17 mouse cellular contexts compared by ENCODE assay signal in the genomic region with DNA sequence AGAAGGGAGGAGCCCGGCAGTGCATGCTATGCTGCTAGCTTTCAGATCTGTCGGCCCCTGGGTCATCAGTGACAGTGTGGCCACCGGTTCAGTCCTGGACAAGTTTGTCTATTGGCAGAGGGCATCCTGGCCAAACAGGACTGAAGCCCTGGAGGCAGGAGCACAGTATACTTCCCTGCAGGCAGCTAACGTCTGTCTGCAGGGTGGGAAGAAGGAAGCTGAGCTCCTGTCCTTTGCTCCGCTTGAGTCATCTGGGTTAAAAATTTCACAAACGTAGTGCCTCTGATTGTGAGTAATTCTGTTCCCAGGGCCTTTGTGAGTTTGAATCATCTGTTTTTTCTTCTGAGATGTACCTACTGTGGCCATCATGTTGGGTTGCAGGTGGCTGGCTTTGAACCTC. TPM values are rescaled to one million over a fixed set of nuclear protein-coding genes. Genes with fewer than 3 reads are reported as not detected.
DNase-seq lines count a peak whose midpoint lies in the region; ATAC-seq lines count a peak whose summit lies in the region.
"Had no signal": no experiment of that assay in that cellular context is flagged by ENCODE, and none has a peak within 500 bp of the region (broad histone marks: within the 10 kb centered on the region; RNA-seq: fewer than 3 reads in every experiment).

No protein-coding gene starts in this region.

- peaks cover 57% of the 10 kb centered on the region for H3K4me1 ChIP-seq in heart, embryonic 10.5 days
- peaks cover 16% of the 10 kb centered on the region for H3K4me1 ChIP-seq in limb, embryonic 13.5 days
- peaks cover 16% of the 10 kb centered on the region for H3K4me1 ChIP-seq in limb, embryonic 10.5 days
- peaks cover 4% of the 10 kb centered on the region; the same call in 1 of the 2 replicates for H3K4me1 ChIP-seq in embryonic facial prominence, embryonic 14.5 days (ENCODE audit: control insufficient read depth, insufficient read depth, low read length)
- H3K4me1 ChIP-seq in stomach, embryonic 16.5 days (ENCODE audit: control insufficient read depth, insufficient read depth, low read length): peaks cover 28% of the 10 kb centered on the region
- peaks cover 10% of the 10 kb centered on the region for H3K4me1 ChIP-seq in hindbrain, embryonic 14.5 days (replicated peaks; ENCODE audit: control insufficient read depth, insufficient read depth, low read length)

- ATAC-seq in limb, embryonic 13.5 days (ENCODE audit: low FRiP score, low read depth): no peak
- no peak for ATAC-seq in embryonic facial prominence, embryonic 14.5 days (ENCODE audit: low read depth)
- ATAC-seq in stomach, embryonic 16.5 days (ENCODE audit: insufficient read depth, low FRiP score): no peak
- no peak for ATAC-seq in megakaryocyte progenitor cell, adult 5-6 weeks (replicated peaks; ENCODE audit: poor library complexity)
- ATAC-seq in hindbrain, embryonic 14.5 days (ENCODE audit: low FRiP score): no peak

- H3K9me3 ChIP-seq in heart, embryonic 10.5 days: no peaks in the 10 kb centered on the region
- H3K9me3 ChIP-seq in limb, embryonic 13.5 days: no peaks in the 10 kb centered on the region
- H3K9me3 ChIP-seq in limb, embryonic 10.5 days (replicated peaks): no peaks in the 10 kb centered on the region
- no peaks in the 10 kb centered on the region for H3K9me3 ChIP-seq in embryonic facial prominence, embryonic 14.5 days (ENCODE audit: control insufficient read depth, low read length)
- H3K9me3 ChIP-seq in stomach, embryonic 16.5 days (replicated peaks; ENCODE audit: control insufficient read depth, low read length): no peaks in the 10 kb centered on the region
- no peaks in the 10 kb centered on the region for H3K9me3 ChIP-seq in hindbrain, embryonic 14.5 days (ENCODE audit: control insufficient read depth, low read length)
- H3K9me3 ChIP-seq: limb, embryonic 15.5 days; midbrain, embryonic 12.5 days had no signal

- peak overlapping the region; percentile 89 for H3K27ac ChIP-seq in heart, embryonic 10.5 days
- H3K27ac ChIP-seq in limb, embryonic 13.5 days: no peak overlapping the region
- H3K27ac ChIP-seq in limb, embryonic 10.5 days: no peak overlapping the region
- H3K27ac ChIP-seq in embryonic facial prominence, embryonic 14.5 days (replicated peaks; ENCODE audit: low read depth, low read length): peak overlapping the region; percentile 65
- peak overlapping the region; percentile 73 for H3K27ac ChIP-seq in stomach, embryonic 16.5 days (ENCODE audit: low read length)
- H3K27ac ChIP-seq in hindbrain, embryonic 14.5 days: no peak overlapping the region
- H3K27ac ChIP-seq: limb, embryonic 15.5 days; midbrain, embryonic 12.5 days had no signal

- H3K36me3 ChIP-seq in heart, embryonic 10.5 days: peaks cover 18% of the 10 kb centered on the region
- H3K36me3 ChIP-seq in limb, embryonic 13.5 days: peaks cover 12% of the 10 kb centered on the region
- H3K36me3 ChIP-seq in limb, embryonic 10.5 days: peaks cover 22% of the 10 kb centered on the region
- H3K36me3 ChIP-seq in embryonic facial prominence, embryonic 14.5 days (ENCODE audit: control insufficient read depth, insufficient read depth, low read length): peaks cover 16% of the 10 kb centered on the region; the same call in 1 of the 2 replicates
- no peaks in the 10 kb centered on the region for H3K36me3 ChIP-seq in stomach, embryonic 16.5 days (ENCODE audit: control insufficient read depth, insufficient read depth, low read length)
- H3K36me3 ChIP-seq in hindbrain, embryonic 14.5 days (replicated peaks; ENCODE audit: control insufficient read depth, insufficient read depth): peaks cover 17% of the 10 kb centered on the region

- intact Hi-C loops in heart, postnatal 14 days (cut with DNase I): loop anchor here (5.0 kb wide), 2 partner anchors 67 to 102 kb away; partner anchors contain the start of gene Brwd1

- DNase-seq in heart, embryonic 10.5 days (ENCODE audit: low spot score): peak; percentile 77
- DNase-seq in heart, postnatal 14 days: no peak
- no peak for DNase-seq in limb, embryonic 10.5 days (ENCODE audit: low spot score)
- DNase-seq in embryonic facial prominence, embryonic 14.5 days (ENCODE audit: low spot score): no peak
- no peak for DNase-seq in hindbrain, embryonic 14.5 days (ENCODE audit: low spot score)
- DNase-seq: cerebellum, adult 9-11 months; kidney, postnatal 14 days; layer of hippocampus, postnatal 36 days; retina, postnatal 1 day; thymus, postnatal 36 days had no signal

- H3K4me3 ChIP-seq in heart, embryonic 10.5 days: peak overlapping the region; percentile 28
- no peak overlapping the region for H3K4me3 ChIP-seq in limb, embryonic 13.5 days
- no peak overlapping the region for H3K4me3 ChIP-seq in limb, embryonic 10.5 days
- no peak overlapping the region for H3K4me3 ChIP-seq in embryonic facial prominence, embryonic 14.5 days (ENCODE audit: low read depth, low read length)
- no peak overlapping the region for H3K4me3 ChIP-seq in stomach, embryonic 16.5 days (replicated peaks; ENCODE audit: low read length)
- no peak overlapping the region for H3K4me3 ChIP-seq in hindbrain, embryonic 14.5 days (replicated peaks; ENCODE audit: low read length)
- H3K4me3 ChIP-seq: limb, embryonic 15.5 days; midbrain, embryonic 12.5 days had no signal

- WGBS in heart, embryonic 10.5 days: 43% methylated on average over 6 of the region's 6 CpGs
- WGBS in limb, embryonic 13.5 days: 80% methylated on average over 6 of the region's 6 CpGs
- WGBS in limb, embryonic 10.5 days: 81% methylated on average over 6 of the region's 6 CpGs
- WGBS in embryonic facial prominence, embryonic 14.5 days: 61% methylated on average over 6 of the region's 6 CpGs
- WGBS in stomach, embryonic 16.5 days: 52% methylated on average over 6 of the region's 6 CpGs
- WGBS in hindbrain, embryonic 14.5 days: 75% methylated on average over 6 of the region's 6 CpGs

- H3K27me3 ChIP-seq in heart, embryonic 10.5 days (ENCODE audit: insufficient read depth, poor library complexity, severe bottlenecking): no peaks in the 10 kb centered on the region
- no peaks in the 10 kb centered on the region for H3K27me3 ChIP-seq in limb, embryonic 13.5 days
- no peaks in the 10 kb centered on the region for H3K27me3 ChIP-seq in limb, embryonic 10.5 days (ENCODE audit: low read depth, poor library complexity, severe bottlenecking)
- H3K27me3 ChIP-seq in embryonic facial prominence, embryonic 14.5 days (replicated peaks; ENCODE audit: control insufficient read depth, insufficient read depth, low read length): no peaks in the 10 kb centered on the region
- no peaks in the 10 kb centered on the region for H3K27me3 ChIP-seq in stomach, embryonic 16.5 days (ENCODE audit: control insufficient read depth, insufficient read depth, low read length)
- no peaks in the 10 kb centered on the region for H3K27me3 ChIP-seq in hindbrain, embryonic 14.5 days (ENCODE audit: control insufficient read depth, insufficient read depth, low read length)
- H3K27me3 ChIP-seq: CH12.LX; limb, embryonic 15.5 days; midbrain, embryonic 12.5 days had no signal

- H3K4me2 ChIP-seq in limb, embryonic 13.5 days (replicated peaks): no peak overlapping the region
- no peak overlapping the region for H3K4me2 ChIP-seq in embryonic facial prominence, embryonic 14.5 days (ENCODE audit: low read depth, low read length)
- H3K4me2 ChIP-seq in stomach, embryonic 16.5 days (ENCODE audit: low read depth, low read length): no peak overlapping the region
- H3K4me2 ChIP-seq in hindbrain, embryonic 14.5 days (replicated peaks): no peak overlapping the region
- H3K4me2 ChIP-seq: limb, embryonic 15.5 days; midbrain, embryonic 12.5 days had no signal

- 0 out of 2 replicates have a peak overlapping the region, but pooled peaks have one; percentile 19 for H3K9ac ChIP-seq in limb, embryonic 13.5 days
- H3K9ac ChIP-seq in embryonic facial prominence, embryonic 14.5 days (ENCODE audit: low read depth, low read length): no peak overlapping the region
- H3K9ac ChIP-seq in stomach, embryonic 16.5 days (ENCODE audit: low read length): 0 out of 2 replicates have a peak overlapping the region, but pooled peaks have one; percentile 13
- H3K9ac ChIP-seq in hindbrain, embryonic 14.5 days: no peak overlapping the region
- H3K9ac ChIP-seq: limb, embryonic 15.5 days; midbrain, embryonic 12.5 days had no signal

RNA-seq across cellular contexts. Expression of gene Wrb, which starts 3.6 kb away (rescaled TPM):
- 94.3 and 111 TPM in 2 replicates for polyA plus RNA-seq in heart, embryonic 10.5 days (2016; fragmentation: Nextera tagmentation; extraction: Ambion mirVana)
- total RNA-seq in heart, postnatal 14 days (2021): 10 to 100 TPM; 12.6 to 14.4 TPM
- polyA plus RNA-seq in limb, embryonic 13.5 days (2015; fragmentation: Nextera tagmentation; extraction: Ambion mirVana): 64.3 and 65.8 TPM in 2 replicates
- 78.2 and 79.6 TPM in 2 replicates for polyA plus RNA-seq in limb, embryonic 10.5 days (2016; fragmentation: Nextera tagmentation; extraction: Ambion mirVana)
- 61.3 and 63.0 TPM in 2 replicates for polyA plus RNA-seq in embryonic facial prominence, embryonic 14.5 days (2014; fragmentation: Nextera tagmentation; extraction: Ambion mirVana)
- polyA plus RNA-seq in stomach, embryonic 16.5 days (2015; fragmentation: Nextera tagmentation; extraction: Ambion mirVana): 55.4 and 63.1 TPM in 2 replicates
- total RNA-seq in megakaryocyte progenitor cell, adult 5-6 weeks (2015): 10.5 and 13.3 TPM in 2 replicates
- total RNA-seq in megakaryocyte progenitor cell, adult 5-6 weeks (2017): 16.2 and 20.1 TPM in 2 replicates
- 214 and 242 TPM in 2 replicates for polyA plus RNA-seq in hindbrain, embryonic 14.5 days (2014; fragmentation: Nextera tagmentation; extraction: Ambion mirVana)

RNA-seq across cellular contexts. Expression of gene Hmgn1, which starts 21.3 kb away (rescaled TPM):
- 554 and 714 TPM in 2 replicates for polyA plus RNA-seq in heart, embryonic 10.5 days (2016; fragmentation: Nextera tagmentation; extraction: Ambion mirVana)
- 10 to 100 TPM; 51.1 to 53.5 TPM for total RNA-seq in heart, postnatal 14 days (2021)
- polyA plus RNA-seq in limb, embryonic 13.5 days (2015; fragmentation: Nextera tagmentation; extraction: Ambion mirVana): 756 and 813 TPM in 2 replicates
- 979 and 1,015 TPM in 2 replicates for polyA plus RNA-seq in limb, embryonic 10.5 days (2016; fragmentation: Nextera tagmentation; extraction: Ambion mirVana)
- 528 and 592 TPM in 2 replicates for polyA plus RNA-seq in embryonic facial prominence, embryonic 14.5 days (2014; fragmentation: Nextera tagmentation; extraction: Ambion mirVana)
- 480 and 562 TPM in 2 replicates for polyA plus RNA-seq in stomach, embryonic 16.5 days (2015; fragmentation: Nextera tagmentation; extraction: Ambion mirVana)
- 123 and 124 TPM in 2 replicates for total RNA-seq in megakaryocyte progenitor cell, adult 5-6 weeks (2015)
- 120 and 271 TPM in 2 replicates for total RNA-seq in megakaryocyte progenitor cell, adult 5-6 weeks (2017)
- 292 and 300 TPM in 2 replicates for polyA plus RNA-seq in hindbrain, embryonic 14.5 days (2014; fragmentation: Nextera tagmentation; extraction: Ambion mirVana)

RNA-seq across cellular contexts. Expression of gene Lca5l, which starts 43.2 kb away (rescaled TPM):
- 1.3 TPM in 2 replicates for polyA plus RNA-seq in heart, embryonic 10.5 days (2016; fragmentation: Nextera tagmentation; extraction: Ambion mirVana)
- total RNA-seq in heart, postnatal 14 days (2021): under 1 TPM; 0.71 to 0.91 TPM
- 1.7 and 1.9 TPM in 2 replicates for polyA plus RNA-seq in limb, embryonic 13.5 days (2015; fragmentation: Nextera tagmentation; extraction: Ambion mirVana)
- polyA plus RNA-seq in limb, embryonic 10.5 days (2016; fragmentation: Nextera tagmentation; extraction: Ambion mirVana): 0.70 and 0.73 TPM in 2 replicates
- 1.8 and 2.1 TPM in 2 replicates for polyA plus RNA-seq in embryonic facial prominence, embryonic 14.5 days (2014; fragmentation: Nextera tagmentation; extraction: Ambion mirVana)
- 0.66 and 0.90 TPM in 2 replicates for polyA plus RNA-seq in stomach, embryonic 16.5 days (2015; fragmentation: Nextera tagmentation; extraction: Ambion mirVana)
- not detected in 2 replicates for total RNA-seq in megakaryocyte progenitor cell, adult 5-6 weeks (2015)
- 0.42 TPM in 1 of 2 replicates, not detected in the other for total RNA-seq in megakaryocyte progenitor cell, adult 5-6 weeks (2017)
- 1.3 and 2.1 TPM in 2 replicates for polyA plus RNA-seq in hindbrain, embryonic 14.5 days (2014; fragmentation: Nextera tagmentation; extraction: Ambion mirVana)

RNA-seq across cellular contexts. Expression of gene Sh3bgr, which starts 51.4 kb away (rescaled TPM):
- 465 and 713 TPM in 2 replicates for polyA plus RNA-seq in heart, embryonic 10.5 days (2016; fragmentation: Nextera tagmentation; extraction: Ambion mirVana)
- total RNA-seq in heart, postnatal 14 days (2021): 100 to 1,000 TPM; 569 to 662 TPM
- polyA plus RNA-seq in limb, embryonic 13.5 days (2015; fragmentation: Nextera tagmentation; extraction: Ambion mirVana): 6.4 and 9.1 TPM in 2 replicates
- polyA plus RNA-seq in limb, embryonic 10.5 days (2016; fragmentation: Nextera tagmentation; extraction: Ambion mirVana): 1.1 and 1.3 TPM in 2 replicates
- polyA plus RNA-seq in embryonic facial prominence, embryonic 14.5 days (2014; fragmentation: Nextera tagmentation; extraction: Ambion mirVana): 25.4 and 40.9 TPM in 2 replicates
- 50.3 and 60.9 TPM in 2 replicates for polyA plus RNA-seq in stomach, embryonic 16.5 days (2015; fragmentation: Nextera tagmentation; extraction: Ambion mirVana)
- total RNA-seq in megakaryocyte progenitor cell, adult 5-6 weeks (2015): 0.78 TPM in 1 of 2 replicates, not detected in the other
- total RNA-seq in megakaryocyte progenitor cell, adult 5-6 weeks (2017): not detected in 2 replicates
- polyA plus RNA-seq in hindbrain, embryonic 14.5 days (2014; fragmentation: Nextera tagmentation; extraction: Ambion mirVana): 1.3 and 2.6 TPM in 2 replicates
- total RNA-seq: hematopoietic stem cell, adult 5-6 weeks had no signal

Comparison
In these comparisons a context has a peak if more than half of its experiments do, and no peak if none do; other contexts are left out.
1. H3K27ac ChIP-seq: peak in heart, embryonic 10.5 days (single experiment), embryonic facial prominence, embryonic 14.5 days (single experiment) and stomach, embryonic 16.5 days (single experiment); none in limb, embryonic 13.5 days (single experiment), limb, embryonic 10.5 days (single experiment) and hindbrain, embryonic 14.5 days (single experiment).
2. H3K9ac ChIP-seq: peak in limb, embryonic 13.5 days (single experiment) and stomach, embryonic 16.5 days (single experiment); none in embryonic facial prominence, embryonic 14.5 days (single experiment) and hindbrain, embryonic 14.5 days (single experiment).